Mouse (Mus musculus): ENCODE measurements around the gene Abhd14b. TPM values are rescaled to one million over a fixed set of nuclear protein-coding genes. Genes with fewer than 3 reads are reported as not detected.

Gene Abhd14b
- polyA plus RNA-seq, 1 experiment from 2014 or later, result 4.5 TPM

DNA sequence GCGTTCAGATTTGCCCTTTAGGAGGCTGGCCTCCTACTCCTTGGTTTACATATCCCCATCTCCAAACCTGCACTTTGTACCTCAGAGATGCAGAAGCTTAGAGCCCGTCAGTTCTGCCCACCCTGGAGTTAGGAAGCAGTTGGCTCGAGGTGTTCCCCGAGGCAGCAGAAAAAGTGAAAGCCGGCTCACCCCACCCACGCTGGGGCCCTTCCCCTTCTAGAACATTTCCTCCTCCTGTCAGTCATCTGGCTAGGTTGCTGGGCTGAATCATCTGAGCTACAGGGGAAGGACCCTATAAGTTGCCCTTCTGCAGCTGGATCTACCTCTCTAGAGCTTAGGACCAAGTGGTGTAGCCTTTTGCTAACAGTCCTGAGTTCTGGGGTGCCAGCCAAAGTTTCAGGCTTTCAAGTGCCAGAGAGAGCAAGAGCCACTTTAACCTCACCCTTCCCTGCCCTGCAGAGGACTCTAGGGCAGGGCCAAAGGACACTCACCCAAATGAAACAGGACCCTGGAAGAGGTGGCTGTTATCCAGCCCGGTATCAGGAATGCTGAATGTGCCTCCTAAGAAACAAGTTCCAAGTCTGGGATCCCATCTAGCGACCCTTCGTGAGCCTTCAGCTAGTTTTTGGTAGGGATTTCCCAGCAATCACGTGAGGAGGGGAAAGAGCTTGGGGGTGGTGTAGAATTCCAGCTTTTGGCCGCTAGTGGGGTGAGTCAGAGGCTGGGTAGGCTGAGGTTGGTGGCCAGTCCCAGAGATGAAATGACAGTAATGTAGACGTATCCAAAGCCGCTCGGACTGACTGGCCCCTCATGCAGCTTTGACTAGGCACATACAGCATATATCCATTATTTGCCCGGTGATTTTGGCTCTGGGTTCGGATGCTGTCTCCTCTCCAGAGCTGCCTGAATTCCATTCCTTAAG lies 29.0 kb downstream of the Abhd14b start:
- H3K27me3 ChIP-seq (ENCODE audit: control insufficient read depth, insufficient read depth, low read length), result no peaks in the 10 kb centered on the region
- H3K27ac ChIP-seq (ENCODE audit: low read depth, low read length), result no peak overlapping the region
- H3K36me3 ChIP-seq (ENCODE audit: control insufficient read depth, insufficient read depth, low read length), result peaks cover 6% of the 10 kb centered on the region
- H3K4me2 ChIP-seq, result peak overlapping the region; percentile 30; the same call in 1 of the 2 replicates
- H3K9me3 ChIP-seq (ENCODE audit: control insufficient read depth, low read length), result no peaks in the 10 kb centered on the region
- peaks cover 29% of the 10 kb centered on the region for H3K4me1 ChIP-seq (ENCODE audit: control insufficient read depth, insufficient read depth, low read length)
- peak overlapping the region; percentile 38 for H3K9ac ChIP-seq (ENCODE audit: low read length)
- H3K4me3 ChIP-seq (ENCODE audit: low read depth, low read length), result no peak overlapping the region
- ATAC-seq (ENCODE audit: low FRiP score), result peak; percentile 52; the same call in 1 of the 2 replicates
- WGBS, result 38% methylated on average over 16 of the region's 16 CpGs
- DNase-seq (ENCODE audit: low spot score, missing footprints), result no peak

DNA sequence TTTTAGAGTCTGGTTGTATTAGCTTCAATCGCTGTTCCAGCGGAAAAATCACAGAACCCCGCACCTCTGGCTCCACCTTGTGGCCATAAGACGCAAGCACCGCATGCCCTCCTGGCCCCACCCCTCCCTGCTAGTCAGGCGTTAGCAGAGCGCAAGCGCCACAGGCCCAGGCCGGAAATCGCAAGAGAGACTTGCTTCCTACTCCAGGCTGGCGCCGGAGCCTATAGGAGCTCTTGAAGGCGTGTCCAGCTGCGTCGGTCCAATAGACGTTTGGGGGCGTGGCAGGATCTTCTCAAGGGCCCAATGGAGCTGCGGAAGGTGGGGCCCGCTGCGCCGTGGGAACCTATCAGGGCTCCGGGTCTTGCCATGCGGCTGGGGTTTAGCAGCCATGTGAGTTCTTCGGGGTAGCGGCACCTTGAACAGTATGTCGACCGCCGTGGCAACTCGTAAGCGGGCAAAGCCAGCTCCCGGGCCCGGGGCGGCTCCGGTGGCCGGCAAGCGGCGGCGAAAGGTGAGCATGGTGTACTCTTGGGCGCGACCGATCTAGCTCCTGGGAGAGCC lies 29.7 kb downstream of the Abhd14b start, which contains the start of gene Parp3:
Gene Parp3 (minus strand): TSS at position 26 of the 561 bp plus-strand sequence.
- DNase-seq (ENCODE audit: low spot score, missing footprints) (peak; percentile 99), ATAC-seq (ENCODE audit: low FRiP score) (peak; percentile 98)
- Histone ChIP-seq H3K4me2 (peak within 1 kb of the TSS; percentile 97), H3K27ac (ENCODE audit: low read depth, low read length) (no peak within 1 kb of the TSS), H3K4me1 (ENCODE audit: control insufficient read depth, insufficient read depth, low read length) (peaks cover 24% of the 10 kb centered on the region), H3K27me3 (ENCODE audit: control insufficient read depth, insufficient read depth, low read length) (no peaks in the 10 kb centered on the region), H3K9ac (ENCODE audit: low read length) (peak within 1 kb of the TSS; percentile 67), H3K36me3 (ENCODE audit: control insufficient read depth, insufficient read depth, low read length) (peaks cover 6% of the 10 kb centered on the region), H3K4me3 (ENCODE audit: low read depth, low read length) (peak within 1 kb of the TSS; percentile 56), H3K9me3 (ENCODE audit: control insufficient read depth, low read length) (no peaks in the 10 kb centered on the region)
- WGBS, result under 1% methylated on average over 41 of the region's 41 CpGs

DNA sequence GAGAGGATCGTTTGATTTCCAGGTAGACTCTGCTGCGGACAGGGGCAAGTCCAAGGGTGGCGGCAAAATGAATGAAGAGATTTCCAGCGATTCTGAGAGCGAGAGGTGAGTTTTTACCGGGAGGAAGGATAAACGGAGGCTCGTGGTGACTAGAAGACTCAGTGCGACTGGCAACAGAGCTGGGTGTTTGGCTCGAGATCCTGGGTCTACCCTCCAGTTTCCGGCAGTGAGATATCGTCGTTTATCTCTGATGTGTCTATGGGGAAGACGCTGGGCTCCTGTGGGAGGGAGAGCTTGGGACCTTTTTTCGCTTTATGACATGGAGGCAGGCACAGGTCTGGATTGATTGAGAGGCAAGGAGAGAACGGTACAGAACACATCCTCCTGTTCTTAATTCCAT lies 30.4 kb downstream of the Abhd14b start:
- Histone ChIP-seq H3K4me1 (ENCODE audit: control insufficient read depth, insufficient read depth, low read length) (peaks cover 24% of the 10 kb centered on the region), H3K9ac (ENCODE audit: low read length) (peak overlapping the region; percentile 67), H3K27me3 (ENCODE audit: control insufficient read depth, insufficient read depth, low read length) (no peaks in the 10 kb centered on the region), H3K9me3 (ENCODE audit: control insufficient read depth, low read length) (no peaks in the 10 kb centered on the region), H3K4me2 (peak overlapping the region; percentile 97), H3K36me3 (ENCODE audit: control insufficient read depth, insufficient read depth, low read length) (peaks cover 6% of the 10 kb centered on the region), H3K27ac (ENCODE audit: low read depth, low read length) (no peak overlapping the region), H3K4me3 (ENCODE audit: low read depth, low read length) (peak overlapping the region; percentile 56)
- DNase-seq (ENCODE audit: low spot score, missing footprints), result peak; percentile 87
- 6% methylated on average over 16 of the region's 16 CpGs for WGBS
- no peak for ATAC-seq (ENCODE audit: low FRiP score)

DNA sequence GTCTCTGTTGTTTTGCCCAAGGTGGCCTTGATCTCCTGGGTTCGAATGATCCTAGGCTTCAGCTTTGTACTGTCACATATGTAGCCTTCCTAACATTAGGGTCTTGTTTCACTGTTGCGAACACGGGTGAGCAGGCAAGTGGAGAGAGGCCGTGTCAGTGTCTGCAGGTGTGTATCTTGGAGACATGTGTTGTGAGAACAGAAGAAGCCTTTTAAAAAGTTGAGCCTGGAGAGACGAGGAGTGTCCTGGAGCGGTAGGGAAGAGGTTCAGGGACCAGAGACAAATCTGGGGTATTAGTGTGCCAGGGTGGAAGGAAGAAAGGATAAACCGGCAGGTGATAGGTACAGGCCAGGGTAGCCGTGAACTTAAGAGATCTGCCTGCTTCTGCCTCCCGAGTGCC lies 30.8 kb downstream of the Abhd14b start:
- ATAC-seq (ENCODE audit: low FRiP score) (no peak), DNase-seq (ENCODE audit: low spot score, missing footprints) (no peak)
- Histone ChIP-seq H3K4me2 (peak overlapping the region; percentile 97), H3K4me3 (ENCODE audit: low read depth, low read length) (peak overlapping the region; percentile 56), H3K36me3 (ENCODE audit: control insufficient read depth, insufficient read depth, low read length) (peaks cover 6% of the 10 kb centered on the region), H3K27ac (ENCODE audit: low read depth, low read length) (no peak overlapping the region), H3K27me3 (ENCODE audit: control insufficient read depth, insufficient read depth, low read length) (no peaks in the 10 kb centered on the region), H3K4me1 (ENCODE audit: control insufficient read depth, insufficient read depth, low read length) (peaks cover 24% of the 10 kb centered on the region), H3K9ac (ENCODE audit: low read length) (peak overlapping the region; percentile 67), H3K9me3 (ENCODE audit: control insufficient read depth, low read length) (no peaks in the 10 kb centered on the region)
- 81% methylated on average over 9 of the region's 9 CpGs for WGBS

DNA sequence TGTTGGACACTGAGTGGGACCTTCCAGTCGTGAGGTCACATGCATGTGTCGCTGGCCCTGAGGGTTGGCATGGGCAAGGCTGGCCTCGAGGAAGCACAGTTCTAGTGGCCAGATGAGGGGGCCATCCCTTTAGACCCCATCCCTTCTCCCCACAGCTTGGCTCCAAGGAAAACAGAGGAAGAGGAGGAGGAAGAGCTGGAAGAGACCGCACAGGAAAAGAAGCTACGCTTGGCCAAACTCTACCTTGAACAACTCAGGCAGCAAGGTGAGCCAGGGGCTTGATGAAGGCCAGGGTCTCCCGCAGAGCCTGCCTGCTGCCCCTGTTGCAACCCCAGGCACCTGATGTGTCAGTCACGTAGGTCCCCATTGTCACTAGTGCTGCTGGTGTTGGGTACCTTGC lies 33.3 kb downstream of the Abhd14b start:
- Histone ChIP-seq H3K27me3 (ENCODE audit: control insufficient read depth, insufficient read depth, low read length) (no peaks in the 10 kb centered on the region), H3K4me3 (ENCODE audit: low read depth, low read length) (no peak overlapping the region), H3K9ac (ENCODE audit: low read length) (no peak overlapping the region), H3K36me3 (ENCODE audit: control insufficient read depth, insufficient read depth, low read length) (peaks cover 19% of the 10 kb centered on the region), H3K27ac (ENCODE audit: low read depth, low read length) (no peak overlapping the region), H3K4me2 (no peak overlapping the region), H3K9me3 (ENCODE audit: control insufficient read depth, low read length) (no peaks in the 10 kb centered on the region), H3K4me1 (ENCODE audit: control insufficient read depth, insufficient read depth, low read length) (peaks cover 13% of the 10 kb centered on the region)
- ATAC-seq (ENCODE audit: low FRiP score), result no peak
- WGBS, result 92% methylated on average over 7 of the region's 7 CpGs
- DNase-seq (ENCODE audit: low spot score, missing footprints), result no peak

DNA sequence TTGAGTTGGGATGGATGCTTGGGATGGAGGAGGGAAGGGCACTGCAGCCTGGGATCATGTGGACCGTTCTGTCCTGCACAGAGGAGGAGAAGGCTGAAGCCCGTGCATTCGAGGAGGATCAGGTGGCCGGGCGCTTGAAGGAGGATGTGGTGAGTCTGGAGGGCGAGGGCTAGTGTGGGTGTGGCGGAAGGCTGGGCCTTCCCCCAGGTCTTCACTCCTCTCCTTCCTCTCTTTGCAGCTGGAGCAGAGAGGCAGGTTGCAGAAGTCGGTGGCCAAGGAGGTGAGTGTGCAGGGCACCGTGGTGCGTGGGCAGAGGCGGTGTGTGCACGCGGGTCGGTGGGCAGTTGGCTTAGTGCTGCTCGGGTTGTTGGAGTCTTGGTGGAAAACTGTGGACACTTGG lies 33.8 kb downstream of the Abhd14b start:
- no peak overlapping the region for H3K27ac ChIP-seq (ENCODE audit: low read depth, low read length)
- no peak overlapping the region for H3K9ac ChIP-seq (ENCODE audit: low read length)
- H3K9me3 ChIP-seq (ENCODE audit: control insufficient read depth, low read length), result no peaks in the 10 kb centered on the region
- peaks cover 13% of the 10 kb centered on the region for H3K4me1 ChIP-seq (ENCODE audit: control insufficient read depth, insufficient read depth, low read length)
- peaks cover 19% of the 10 kb centered on the region for H3K36me3 ChIP-seq (ENCODE audit: control insufficient read depth, insufficient read depth, low read length)
- 90% methylated on average over 15 of the region's 15 CpGs for WGBS
- DNase-seq (ENCODE audit: low spot score, missing footprints) (no peak), ATAC-seq (ENCODE audit: low FRiP score) (no peak)
- H3K27me3 ChIP-seq (ENCODE audit: control insufficient read depth, insufficient read depth, low read length), result no peaks in the 10 kb centered on the region
- no peak overlapping the region for H3K4me2 ChIP-seq
- no peak overlapping the region for H3K4me3 ChIP-seq (ENCODE audit: low read depth, low read length)

DNA sequence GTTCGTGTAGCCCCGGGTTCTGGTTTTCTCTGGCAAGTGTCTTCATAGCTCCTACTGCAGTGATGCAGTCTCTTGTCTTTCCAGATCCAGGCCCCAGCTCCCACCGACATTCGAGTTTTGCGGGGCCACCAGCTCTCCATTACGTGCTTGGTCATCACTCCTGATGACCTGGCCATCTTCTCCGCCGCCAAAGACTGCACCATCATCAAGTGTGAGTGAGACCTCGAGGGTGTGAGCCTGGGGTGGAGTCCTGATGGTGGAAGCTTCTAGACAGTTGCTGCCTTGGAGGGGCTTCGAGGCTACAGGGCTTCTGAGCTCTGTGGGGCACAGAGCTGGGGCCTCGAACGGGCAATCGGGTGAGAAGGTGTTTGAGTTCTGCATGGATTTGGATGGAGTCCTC lies 34.4 kb downstream of the Abhd14b start:
- ATAC-seq (ENCODE audit: low FRiP score) (no peak), DNase-seq (ENCODE audit: low spot score, missing footprints) (no peak)
- Histone ChIP-seq H3K4me1 (ENCODE audit: control insufficient read depth, insufficient read depth, low read length) (peaks cover 8% of the 10 kb centered on the region), H3K4me3 (ENCODE audit: low read depth, low read length) (no peak overlapping the region), H3K27me3 (ENCODE audit: control insufficient read depth, insufficient read depth, low read length) (no peaks in the 10 kb centered on the region), H3K27ac (ENCODE audit: low read depth, low read length) (no peak overlapping the region), H3K4me2 (no peak overlapping the region), H3K9ac (ENCODE audit: low read length) (no peak overlapping the region), H3K36me3 (ENCODE audit: control insufficient read depth, insufficient read depth, low read length) (peaks cover 19% of the 10 kb centered on the region), H3K9me3 (ENCODE audit: control insufficient read depth, low read length) (no peaks in the 10 kb centered on the region)
- WGBS, result 92% methylated on average over 13 of the region's 13 CpGs

DNA sequence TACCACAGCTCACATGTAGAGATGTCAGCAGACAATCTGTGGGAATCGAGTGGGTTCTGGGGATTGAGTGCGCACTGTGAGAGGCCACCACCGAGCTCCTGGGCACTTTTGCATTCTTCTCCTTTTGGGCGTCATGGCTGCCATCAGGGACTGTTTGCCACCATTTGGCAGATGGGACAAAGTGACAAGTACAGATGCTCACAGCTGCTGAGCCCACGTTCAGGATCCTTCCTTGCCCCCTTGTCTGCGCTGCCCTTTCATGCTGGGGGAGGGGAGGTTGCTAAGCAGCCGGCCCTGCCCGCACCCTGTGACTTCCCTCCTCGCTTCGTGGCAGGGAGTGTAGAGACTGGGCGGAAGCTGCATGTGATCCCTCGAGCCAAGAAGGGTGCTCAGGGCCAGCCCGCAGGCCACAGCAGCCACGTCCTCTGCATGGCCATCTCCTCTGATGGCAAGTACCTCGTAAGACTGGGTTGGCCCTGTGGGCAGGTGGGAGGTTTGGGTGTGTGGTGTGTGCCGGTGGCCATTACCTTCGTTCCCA lies 35.4 kb downstream of the Abhd14b start:
- H3K27me3 ChIP-seq (ENCODE audit: control insufficient read depth, insufficient read depth, low read length), result no peaks in the 10 kb centered on the region
- peaks cover 7% of the 10 kb centered on the region for H3K4me1 ChIP-seq (ENCODE audit: control insufficient read depth, insufficient read depth, low read length)
- no peak overlapping the region for H3K4me2 ChIP-seq
- peaks cover 19% of the 10 kb centered on the region for H3K36me3 ChIP-seq (ENCODE audit: control insufficient read depth, insufficient read depth, low read length)
- H3K9me3 ChIP-seq (ENCODE audit: control insufficient read depth, low read length), result no peaks in the 10 kb centered on the region
- no peak for ATAC-seq (ENCODE audit: low FRiP score)
- H3K9ac ChIP-seq (ENCODE audit: low read length), result no peak overlapping the region
- DNase-seq (ENCODE audit: low spot score, missing footprints), result peak; percentile 73
- no peak overlapping the region for H3K27ac ChIP-seq (ENCODE audit: low read depth, low read length)
- H3K4me3 ChIP-seq (ENCODE audit: low read depth, low read length), result no peak overlapping the region
- WGBS, result 91% methylated on average over 17 of the region's 17 CpGs

DNA sequence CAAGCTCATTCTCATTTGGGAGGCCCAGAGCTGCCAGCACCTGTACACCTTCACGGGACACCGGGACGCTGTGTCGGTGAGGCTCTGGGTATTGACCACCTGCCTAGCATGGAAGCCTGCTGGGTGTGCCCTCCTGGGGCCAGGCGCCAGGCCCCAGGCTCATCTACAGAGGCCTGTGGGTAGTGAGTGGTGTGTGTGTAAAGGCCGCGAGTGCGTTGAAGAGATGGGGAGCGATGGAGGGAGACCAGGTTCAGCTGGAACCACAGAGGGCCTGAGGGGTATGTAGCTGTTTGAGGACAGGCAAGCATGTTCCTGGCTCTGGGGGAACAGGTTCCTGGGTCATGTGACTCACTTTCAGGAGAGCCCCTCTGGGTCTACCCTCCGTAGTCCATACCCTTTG lies 35.9 kb downstream of the Abhd14b start:
- H3K36me3 ChIP-seq (ENCODE audit: control insufficient read depth, insufficient read depth, low read length), result peaks cover 19% of the 10 kb centered on the region
- H3K4me1 ChIP-seq (ENCODE audit: control insufficient read depth, insufficient read depth, low read length), result peaks cover 2% of the 10 kb centered on the region; the same call in 1 of the 2 replicates
- no peak overlapping the region for H3K4me3 ChIP-seq (ENCODE audit: low read depth, low read length)
- WGBS, result 97% methylated on average over 10 of the region's 10 CpGs
- H3K9me3 ChIP-seq (ENCODE audit: control insufficient read depth, low read length), result no peaks in the 10 kb centered on the region
- H3K9ac ChIP-seq (ENCODE audit: low read length), result no peak overlapping the region
- no peak overlapping the region for H3K4me2 ChIP-seq
- DNase-seq (ENCODE audit: low spot score, missing footprints) (no peak), ATAC-seq (ENCODE audit: low FRiP score) (no peak)
- no peaks in the 10 kb centered on the region for H3K27me3 ChIP-seq (ENCODE audit: control insufficient read depth, insufficient read depth, low read length)
- H3K27ac ChIP-seq (ENCODE audit: low read depth, low read length), result no peak overlapping the region
